Mouse (Mus musculus): ENCODE data around the gene Adamts15.

DNA sequence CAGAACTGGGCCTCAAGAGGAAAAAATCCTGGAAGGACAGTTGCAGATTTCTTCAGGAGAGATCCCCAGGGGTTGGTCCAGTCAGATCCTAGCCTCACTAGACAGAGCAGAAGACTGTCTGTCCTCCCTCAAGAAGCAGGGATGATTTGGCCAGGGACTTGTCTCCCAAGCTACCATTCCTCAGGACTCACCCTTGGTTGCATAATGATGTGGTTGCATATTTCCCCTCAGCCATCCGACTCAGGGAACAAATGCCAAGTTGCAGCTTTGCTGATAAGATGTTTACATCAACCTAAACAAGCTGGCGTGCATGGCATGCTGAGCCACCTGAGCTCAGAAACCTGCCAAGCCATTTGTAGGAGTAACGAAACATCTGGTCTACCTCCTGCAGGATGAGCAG is 27.2 kb upstream of the Adamts15 start:
- TF ChIP-seq CTCF (conservative IDR thresholded peaks at IDR 0.05; ENCODE audit: low read length) (no peak), NANOG (IDR thresholded peaks at IDR 0.05; ENCODE audit: borderline replicate concordance, low read length) (no peak)

All from E14TG2a.4 (cell line).